Mouse (Mus musculus) CH12.LX (cell line): Measurements from ENCODE around the gene Abhd11.

Source experiments
- CHD1 ChIP-seq: IDR thresholded peaks from 2 replicates; pipeline ENCODE4 v1.6.1; 2012; ENCODE audit warnings: low read depth, low read length, improper control_type of control experiment, inconsistent platforms
- CHD2 ChIP-seq: IDR thresholded peaks from 2 replicates; pipeline ENCODE4 v1.6.1; 2011; ENCODE audit warnings: low read length, improper control_type of control experiment
- CTCF ChIP-seq, 2 experiments: IDR thresholded peaks in 1 of 2; conservative IDR thresholded peaks in 1 of 2; 2 replicates each; pipeline ENCODE4 v1.5.1; 2011 to 2012; ENCODE audit warnings: low read depth in 2 of 2, low read length in 2 of 2, improper control_type of control experiment in 1 of 2, inconsistent platforms in 1 of 2, mild to moderate bottlenecking in 1 of 2, moderate library complexity in 1 of 2
- E2F4 ChIP-seq: IDR thresholded peaks from 2 replicates; pipeline ENCODE4 v1.6.1; 2011; ENCODE audit warnings: low read depth, low read length, improper control_type of control experiment; ENCODE audit not compliant: insufficient replicate concordance
- EP300 ChIP-seq: IDR thresholded peaks from 2 replicates; pipeline ENCODE4 v1.6.1; 2011; ENCODE audit warnings: low read length, improper control_type of control experiment
- HCFC1 ChIP-seq: IDR thresholded peaks from 2 replicates; pipeline ENCODE4 v1.6.1; 2012; ENCODE audit warnings: low read depth, mild to moderate bottlenecking, inconsistent platforms, low read length, improper control_type of control experiment
- KAT2A ChIP-seq: IDR thresholded peaks from 2 replicates; pipeline ENCODE4 v1.6.1; 2012; ENCODE audit warnings: low read length, improper control_type of control experiment, inconsistent platforms; ENCODE audit not compliant: insufficient replicate concordance
- MXI1 ChIP-seq: IDR thresholded peaks from 2 replicates; pipeline ENCODE4 v1.6.1; 2011; ENCODE audit warnings: mild to moderate bottlenecking, low read depth, low read length, improper control_type of control experiment
- MYC ChIP-seq: IDR thresholded peaks from 2 replicates; pipeline ENCODE4 v1.6.1; 2011; ENCODE audit warnings: low read depth, mild to moderate bottlenecking, improper control_type of control experiment, low read length
- PAX5 ChIP-seq: IDR thresholded peaks from 2 replicates; pipeline ENCODE4 v1.6.1; 2012; ENCODE audit warnings: low read length, inconsistent platforms, mixed read lengths
- POLR2A ChIP-seq: IDR thresholded peaks from 2 replicates; pipeline ENCODE4 v1.6.1; 2011; ENCODE audit warnings: low read depth, mild to moderate bottlenecking, improper control_type of control experiment, low read length
- POLR2AphosphoS2 ChIP-seq: IDR thresholded peaks from 2 replicates; pipeline ENCODE4 v1.6.1; 2011; ENCODE audit warnings: low read depth, low read length, improper control_type of control experiment
- SMC3 ChIP-seq: IDR thresholded peaks from 2 replicates; pipeline ENCODE4 v1.6.1; 2011; ENCODE audit warnings: low read depth, low read length, improper control_type of control experiment
- USF2 ChIP-seq: conservative IDR thresholded peaks from 2 replicates; pipeline ENCODE4 v1.6.1; 2011; ENCODE audit warnings: low read depth, low read length, improper control_type of control experiment

DNA sequence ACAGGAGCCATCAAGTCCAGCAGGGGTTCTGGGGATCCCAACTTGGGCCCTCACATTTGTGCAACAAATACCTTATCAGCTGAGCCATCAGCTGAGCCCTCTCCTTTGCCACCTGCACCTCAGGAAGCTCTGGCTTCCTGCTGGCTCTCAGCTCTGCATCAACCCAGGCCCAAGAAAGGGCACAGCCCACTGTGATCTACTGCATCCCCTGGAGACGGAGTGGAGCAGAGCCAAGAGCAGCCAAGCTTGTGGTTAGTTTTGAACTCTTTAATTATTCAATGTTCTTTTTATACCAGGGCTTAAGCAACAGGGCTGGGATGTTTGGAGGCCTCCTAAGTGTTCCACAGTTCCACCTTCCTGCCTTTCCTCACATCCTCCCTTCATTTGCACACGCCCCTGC lies 48.5 kb upstream of the Abhd11 start:
- TF ChIP-seq CTCF (conservative IDR thresholded peaks at IDR 0.05 in 1 of 2, IDR thresholded peaks at IDR 0.05 in 1 of 2; ENCODE audit: low read depth in 2 of 2, low read length in 2 of 2) (no peak), HCFC1 (no peak), EP300 (no peak), POLR2A (no peak), USF2 (no peak), E2F4 (no peak), PAX5 (no peak), MYC (no peak), MXI1 (no peak), SMC3 (no peak), CHD2 (no peak), CHD1 (no peak), KAT2A (no peak), POLR2AphosphoS2 (no peak)
